Mouse (Mus musculus): ENCODE data around the gene Gm37240. TPM values are rescaled to one million over a fixed set of nuclear protein-coding genes. Genes with fewer than 3 reads are reported as not detected.

Gm37240 gene
- polyA plus RNA-seq, 1 experiment from 2014 or later, result 11.4 TPM

DNA sequence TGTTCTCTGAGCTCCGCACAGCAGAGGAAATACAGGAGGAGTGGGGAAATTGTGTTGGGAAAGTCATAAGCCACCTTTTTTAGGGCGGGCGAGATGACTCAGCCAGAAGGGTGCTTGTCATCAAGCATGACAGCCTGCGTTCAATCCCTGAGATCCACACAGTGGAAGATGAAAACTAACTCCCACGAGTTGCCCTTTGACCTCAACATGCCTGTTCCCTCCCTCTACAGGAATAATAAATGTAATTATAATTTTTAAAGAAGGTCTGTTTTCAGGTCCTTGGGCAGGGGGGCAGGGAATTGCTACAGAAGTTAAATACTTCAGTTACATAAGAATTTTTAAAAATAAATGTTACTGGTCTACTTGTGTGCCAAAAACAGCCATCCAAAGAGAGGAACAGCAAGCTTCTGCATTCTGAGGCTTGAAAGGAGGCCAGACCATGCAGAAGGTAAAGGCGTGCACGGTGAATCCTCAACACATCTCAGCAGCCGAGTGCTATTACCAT is 902.1 kb downstream of the Gm37240 start:
- Histone ChIP-seq H3K9ac (ENCODE audit: low read length) (no peak overlapping the region), H3K27ac (ENCODE audit: low read length) (no peak overlapping the region), H3K4me2 (ENCODE audit: low read depth, low read length) (no peak overlapping the region), H3K9me3 (replicated peaks; ENCODE audit: control insufficient read depth, low read length) (no peaks in the 10 kb centered on the region), H3K27me3 (ENCODE audit: control insufficient read depth, insufficient read depth, low read length) (no peaks in the 10 kb centered on the region), H3K4me3 (replicated peaks; ENCODE audit: low read length) (no peak overlapping the region), H3K36me3 (ENCODE audit: control insufficient read depth, insufficient read depth, low read length) (no peaks in the 10 kb centered on the region), H3K4me1 (ENCODE audit: control insufficient read depth, insufficient read depth, low read length) (no peaks in the 10 kb centered on the region)
- WGBS, result 74% methylated on average over 8 of the region's 8 CpGs
- ATAC-seq (ENCODE audit: insufficient read depth, low FRiP score), result no peak

DNA sequence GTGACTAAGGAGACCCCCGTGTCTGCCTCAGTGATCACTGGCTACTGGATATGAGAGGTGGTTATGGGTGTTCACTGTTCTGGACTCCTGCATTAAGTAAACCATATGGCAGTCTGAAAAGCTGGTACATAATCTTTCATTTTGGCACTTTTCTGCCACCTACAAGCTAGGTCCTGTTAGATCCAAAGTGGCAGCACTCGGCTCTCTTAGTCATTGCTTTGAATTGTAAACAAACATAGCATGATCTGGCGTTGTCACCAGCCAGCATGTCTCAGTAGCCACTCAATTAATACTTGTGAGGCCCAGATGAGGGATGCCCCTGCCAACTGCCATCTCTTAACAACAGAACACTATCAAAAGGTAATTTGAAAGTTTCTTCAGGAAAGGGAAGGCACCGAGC is 904.6 kb downstream of the Gm37240 start:
- Histone ChIP-seq H3K27me3 (ENCODE audit: control insufficient read depth, insufficient read depth, low read length) (no peaks in the 10 kb centered on the region), H3K4me2 (ENCODE audit: low read depth, low read length) (no peak overlapping the region), H3K27ac (ENCODE audit: low read length) (no peak overlapping the region), H3K4me1 (ENCODE audit: control insufficient read depth, insufficient read depth, low read length) (no peaks in the 10 kb centered on the region), H3K9me3 (replicated peaks; ENCODE audit: control insufficient read depth, low read length) (no peaks in the 10 kb centered on the region), H3K36me3 (ENCODE audit: control insufficient read depth, insufficient read depth, low read length) (no peaks in the 10 kb centered on the region), H3K4me3 (replicated peaks; ENCODE audit: low read length) (no peak overlapping the region), H3K9ac (ENCODE audit: low read length) (no peak overlapping the region)
- 43% methylated on average over 4 of the region's 4 CpGs for WGBS
- ATAC-seq (ENCODE audit: insufficient read depth, low FRiP score), result no peak

- H3K4me1 ChIP-seq (ENCODE audit: control insufficient read depth, insufficient read depth, low read length), result no peaks in the 10 kb centered on the region
- H3K4me3 ChIP-seq (replicated peaks; ENCODE audit: low read length), result no peak overlapping the region
- 97% methylated on average over 2 of the region's 2 CpGs for WGBS
- H3K9ac ChIP-seq (ENCODE audit: low read length), result no peak overlapping the region
- H3K27me3 ChIP-seq (ENCODE audit: control insufficient read depth, insufficient read depth, low read length), result no peaks in the 10 kb centered on the region
- no peak overlapping the region for H3K4me2 ChIP-seq (ENCODE audit: low read depth, low read length)
- no peak overlapping the region for H3K27ac ChIP-seq (ENCODE audit: low read length)
- no peak for ATAC-seq (ENCODE audit: insufficient read depth, low FRiP score)
- no peaks in the 10 kb centered on the region for H3K9me3 ChIP-seq (replicated peaks; ENCODE audit: control insufficient read depth, low read length)
- no peaks in the 10 kb centered on the region for H3K36me3 ChIP-seq (ENCODE audit: control insufficient read depth, insufficient read depth, low read length)
Measured at GRCm38 (mm10) chr3:84980158-84980557, 907.2 kb downstream of the Gm37240 start.

DNA sequence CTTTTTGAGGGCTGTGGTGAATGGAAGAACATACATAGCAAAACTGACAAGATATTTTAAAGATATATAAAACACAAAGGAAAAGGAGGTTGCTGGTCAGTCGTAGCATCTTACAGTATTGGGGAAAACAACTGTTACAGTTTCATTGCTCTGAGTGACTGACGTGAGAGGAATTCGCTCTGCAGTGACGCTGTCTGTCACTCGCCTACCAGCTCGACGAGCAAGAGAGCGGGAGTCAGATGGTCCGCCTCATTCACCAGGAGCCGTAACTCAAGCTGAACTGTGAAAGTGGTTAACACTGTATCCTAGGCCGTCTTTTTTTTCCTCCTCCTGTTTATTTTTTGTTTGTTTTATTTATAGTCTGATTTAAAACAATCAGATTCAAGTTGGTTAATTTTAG is 908.6 kb downstream of the Gm37240 start:
- H3K36me3 ChIP-seq (ENCODE audit: control insufficient read depth, insufficient read depth, low read length), result no peaks in the 10 kb centered on the region
- H3K4me3 ChIP-seq (replicated peaks; ENCODE audit: low read length), result no peak overlapping the region
- H3K4me2 ChIP-seq (ENCODE audit: low read depth, low read length), result no peak overlapping the region
- H3K27ac ChIP-seq (ENCODE audit: low read length), result no peak overlapping the region
- H3K9ac ChIP-seq (ENCODE audit: low read length), result no peak overlapping the region
- H3K27me3 ChIP-seq (ENCODE audit: control insufficient read depth, insufficient read depth, low read length), result no peaks in the 10 kb centered on the region
- H3K4me1 ChIP-seq (ENCODE audit: control insufficient read depth, insufficient read depth, low read length), result no peaks in the 10 kb centered on the region
- ATAC-seq (ENCODE audit: insufficient read depth, low FRiP score), result no peak
- no peaks in the 10 kb centered on the region for H3K9me3 ChIP-seq (replicated peaks; ENCODE audit: control insufficient read depth, low read length)
- WGBS, result 90% methylated on average over 11 of the region's 11 CpGs

DNA sequence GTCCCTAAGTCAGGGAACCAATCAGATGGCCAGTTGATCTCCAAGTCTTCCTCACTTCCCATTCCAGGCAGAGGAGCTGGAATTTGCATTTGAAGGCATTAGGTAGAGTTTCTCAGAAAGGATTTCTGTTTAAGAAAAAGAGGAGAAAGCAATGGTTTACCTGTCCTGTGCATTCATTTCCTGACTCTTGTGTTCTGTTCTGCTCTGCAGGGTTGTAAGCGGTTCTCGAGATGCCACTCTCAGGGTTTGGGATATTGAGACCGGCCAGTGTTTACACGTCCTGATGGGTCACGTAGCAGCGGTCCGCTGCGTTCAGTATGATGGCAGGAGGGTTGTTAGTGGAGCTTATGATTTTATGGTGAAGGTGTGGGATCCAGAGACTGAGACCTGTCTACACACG is 913.1 kb downstream of the Gm37240 start:
- ATAC-seq (ENCODE audit: insufficient read depth, low FRiP score), result no peak
- no peaks in the 10 kb centered on the region for H3K4me1 ChIP-seq (ENCODE audit: control insufficient read depth, insufficient read depth, low read length)
- WGBS, result 90% methylated on average over 9 of the region's 9 CpGs
- no peak overlapping the region for H3K27ac ChIP-seq (ENCODE audit: low read length)
- 0 out of 2 replicates have a peak, but pooled peaks cover 4% of the 10 kb centered on the region for H3K36me3 ChIP-seq (ENCODE audit: control insufficient read depth, insufficient read depth, low read length)
- no peaks in the 10 kb centered on the region for H3K27me3 ChIP-seq (ENCODE audit: control insufficient read depth, insufficient read depth, low read length)
- no peak overlapping the region for H3K9ac ChIP-seq (ENCODE audit: low read length)
- H3K4me3 ChIP-seq (replicated peaks; ENCODE audit: low read length), result no peak overlapping the region
- no peak overlapping the region for H3K4me2 ChIP-seq (ENCODE audit: low read depth, low read length)
- no peaks in the 10 kb centered on the region for H3K9me3 ChIP-seq (replicated peaks; ENCODE audit: control insufficient read depth, low read length)

DNA sequence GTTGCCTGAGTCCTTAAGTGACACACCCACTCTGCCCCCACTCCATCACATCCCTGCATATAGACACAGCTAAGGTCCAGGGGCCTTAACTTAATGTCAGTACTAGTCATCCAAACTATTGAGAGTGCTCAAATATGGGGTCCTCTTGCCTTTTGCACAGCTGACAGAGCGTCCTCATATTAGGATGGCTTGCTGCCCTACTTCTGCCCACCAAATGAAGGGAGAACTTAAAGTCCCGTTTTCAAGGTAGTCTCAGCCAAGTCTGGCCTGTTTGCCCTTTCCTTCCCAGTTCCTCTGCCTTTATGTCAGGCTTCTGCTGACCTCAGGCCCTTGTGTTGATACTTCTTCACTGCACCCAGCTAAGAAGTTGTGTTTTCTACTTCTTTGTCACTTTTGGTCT is 914.4 kb downstream of the Gm37240 start:
- 86% methylated on average over 2 of the region's 2 CpGs for WGBS
- H3K27ac ChIP-seq (ENCODE audit: low read length), result no peak overlapping the region
- no peaks in the 10 kb centered on the region for H3K4me1 ChIP-seq (ENCODE audit: control insufficient read depth, insufficient read depth, low read length)
- H3K9ac ChIP-seq (ENCODE audit: low read length), result no peak overlapping the region
- H3K9me3 ChIP-seq (replicated peaks; ENCODE audit: control insufficient read depth, low read length), result no peaks in the 10 kb centered on the region
- 0 out of 2 replicates have a peak, but pooled peaks cover 4% of the 10 kb centered on the region for H3K36me3 ChIP-seq (ENCODE audit: control insufficient read depth, insufficient read depth, low read length)
- no peaks in the 10 kb centered on the region for H3K27me3 ChIP-seq (ENCODE audit: control insufficient read depth, insufficient read depth, low read length)
- no peak for ATAC-seq (ENCODE audit: insufficient read depth, low FRiP score)
- H3K4me2 ChIP-seq (ENCODE audit: low read depth, low read length), result no peak overlapping the region
- no peak overlapping the region for H3K4me3 ChIP-seq (replicated peaks; ENCODE audit: low read length)

DNA sequence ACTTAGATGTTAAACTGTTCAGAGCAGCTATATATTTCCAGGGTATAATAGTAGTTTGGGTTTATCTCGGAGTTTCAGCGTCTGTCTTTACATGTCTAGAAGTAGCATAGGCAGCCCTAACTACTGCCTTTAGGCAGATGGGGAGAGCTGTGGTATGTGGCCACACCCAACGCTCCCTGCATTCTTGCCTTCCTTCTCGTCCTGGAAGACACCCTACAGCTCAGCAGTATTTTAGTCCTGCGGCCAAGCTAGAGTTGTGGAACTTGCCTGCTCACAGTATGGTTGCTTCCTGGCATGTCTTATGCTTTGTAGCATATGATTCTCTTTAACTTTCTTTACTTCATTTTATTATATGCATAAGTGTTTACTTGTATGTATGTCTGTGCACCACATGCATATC is 915.8 kb downstream of the Gm37240 start:
- no peak overlapping the region for H3K27ac ChIP-seq (ENCODE audit: low read length)
- no peak overlapping the region for H3K9ac ChIP-seq (ENCODE audit: low read length)
- 0 out of 2 replicates have a peak, but pooled peaks cover 4% of the 10 kb centered on the region for H3K36me3 ChIP-seq (ENCODE audit: control insufficient read depth, insufficient read depth, low read length)
- no peaks in the 10 kb centered on the region for H3K4me1 ChIP-seq (ENCODE audit: control insufficient read depth, insufficient read depth, low read length)
- no peak for ATAC-seq (ENCODE audit: insufficient read depth, low FRiP score)
- no peak overlapping the region for H3K4me3 ChIP-seq (replicated peaks; ENCODE audit: low read length)
- H3K4me2 ChIP-seq (ENCODE audit: low read depth, low read length), result no peak overlapping the region
- H3K9me3 ChIP-seq (replicated peaks; ENCODE audit: control insufficient read depth, low read length), result no peaks in the 10 kb centered on the region
- 76% methylated on average over 5 of the region's 5 CpGs for WGBS
- no peaks in the 10 kb centered on the region for H3K27me3 ChIP-seq (ENCODE audit: control insufficient read depth, insufficient read depth, low read length)

- Histone ChIP-seq H3K4me1 (ENCODE audit: control insufficient read depth, insufficient read depth, low read length) (no peaks in the 10 kb centered on the region), H3K27me3 (ENCODE audit: control insufficient read depth, insufficient read depth, low read length) (no peaks in the 10 kb centered on the region), H3K36me3 (ENCODE audit: control insufficient read depth, insufficient read depth, low read length) (peaks cover 4% of the 10 kb centered on the region; the same call in 1 of the 2 replicates), H3K9me3 (replicated peaks; ENCODE audit: control insufficient read depth, low read length) (no peaks in the 10 kb centered on the region), H3K4me3 (replicated peaks; ENCODE audit: low read length) (no peak overlapping the region), H3K4me2 (ENCODE audit: low read depth, low read length) (no peak overlapping the region), H3K27ac (ENCODE audit: low read length) (no peak overlapping the region), H3K9ac (ENCODE audit: low read length) (no peak overlapping the region)
- 92% methylated on average over 4 of the region's 4 CpGs for WGBS
- no peak for ATAC-seq (ENCODE audit: insufficient read depth, low FRiP score)
Measured at GRCm38 (mm10) chr3:84967364-84967763, 920.0 kb downstream of the Gm37240 start.

GRCm38 (mm10) chr3:84965156-84965555 is 922.2 kb downstream of the Gm37240 start:
- H3K4me3 ChIP-seq (replicated peaks; ENCODE audit: low read length), result no peak overlapping the region
- no peaks in the 10 kb centered on the region for H3K9me3 ChIP-seq (replicated peaks; ENCODE audit: control insufficient read depth, low read length)
- no peaks in the 10 kb centered on the region for H3K4me1 ChIP-seq (ENCODE audit: control insufficient read depth, insufficient read depth, low read length)
- no peaks in the 10 kb centered on the region; the same call in 1 of the 2 replicates for H3K36me3 ChIP-seq (ENCODE audit: control insufficient read depth, insufficient read depth, low read length)
- H3K9ac ChIP-seq (ENCODE audit: low read length), result no peak overlapping the region
- no peak for ATAC-seq (ENCODE audit: insufficient read depth, low FRiP score)
- H3K4me2 ChIP-seq (ENCODE audit: low read depth, low read length), result no peak overlapping the region
- H3K27ac ChIP-seq (ENCODE audit: low read length), result no peak overlapping the region
- H3K27me3 ChIP-seq (ENCODE audit: control insufficient read depth, insufficient read depth, low read length), result no peaks in the 10 kb centered on the region
- 94% methylated on average over 5 of the region's 5 CpGs for WGBS

DNA sequence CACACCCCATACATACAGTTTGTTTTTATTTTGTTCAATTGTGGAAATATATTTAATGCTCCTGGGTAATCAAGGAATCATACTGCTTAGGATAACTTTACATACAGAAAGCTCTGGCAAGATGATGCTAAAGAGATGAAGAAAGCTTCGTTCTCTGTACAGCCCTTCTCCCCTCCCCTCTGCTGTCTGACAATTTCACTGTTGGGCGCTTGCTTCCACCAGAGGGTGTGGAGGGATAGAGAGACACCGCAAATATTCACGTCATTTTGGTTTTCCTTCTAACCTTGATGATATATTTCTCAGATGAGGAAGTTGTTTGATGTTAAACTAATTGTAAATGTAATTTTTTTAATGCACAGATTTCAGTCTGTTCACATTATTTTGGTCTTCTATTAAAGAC is 931.5 kb downstream of the Gm37240 start:
- no peak overlapping the region for H3K4me2 ChIP-seq (ENCODE audit: low read depth, low read length)
- no peak overlapping the region for H3K4me3 ChIP-seq (replicated peaks; ENCODE audit: low read length)
- no peaks in the 10 kb centered on the region for H3K27me3 ChIP-seq (ENCODE audit: control insufficient read depth, insufficient read depth, low read length)
- no peak overlapping the region for H3K9ac ChIP-seq (ENCODE audit: low read length)
- 0 out of 2 replicates have a peak, but pooled peaks cover 3% of the 10 kb centered on the region for H3K36me3 ChIP-seq (ENCODE audit: control insufficient read depth, insufficient read depth, low read length)
- H3K9me3 ChIP-seq (replicated peaks; ENCODE audit: control insufficient read depth, low read length), result no peaks in the 10 kb centered on the region
- no peaks in the 10 kb centered on the region for H3K4me1 ChIP-seq (ENCODE audit: control insufficient read depth, insufficient read depth, low read length)
- no peak overlapping the region for H3K27ac ChIP-seq (ENCODE audit: low read length)
- no peak for ATAC-seq (ENCODE audit: insufficient read depth, low FRiP score)
- 76% methylated on average over 4 of the region's 4 CpGs for WGBS
